Mouse (Mus musculus) CH12.LX (cell line): ENCODE measurements around the gene S100b.

Source experiments
- CHD2 ChIP-seq: IDR thresholded peaks from 2 replicates; pipeline ENCODE4 v1.6.1; 2011; ENCODE audit warnings: low read length, improper control_type of control experiment
- CTCF ChIP-seq, 2 experiments: IDR thresholded peaks in 1 of 2; conservative IDR thresholded peaks in 1 of 2; 2 replicates each; pipeline ENCODE4 v1.5.1; 2011 to 2012; ENCODE audit warnings: low read depth in 2 of 2, low read length in 2 of 2, improper control_type of control experiment in 1 of 2, inconsistent platforms in 1 of 2, mild to moderate bottlenecking in 1 of 2, moderate library complexity in 1 of 2
- EP300 ChIP-seq: IDR thresholded peaks from 2 replicates; pipeline ENCODE4 v1.6.1; 2011; ENCODE audit warnings: low read length, improper control_type of control experiment
- MAX ChIP-seq: IDR thresholded peaks from 2 replicates; pipeline ENCODE4 v1.6.1; 2011; ENCODE audit warnings: low read length, improper control_type of control experiment
- MYC ChIP-seq: IDR thresholded peaks from 2 replicates; pipeline ENCODE4 v1.6.1; 2011; ENCODE audit warnings: low read depth, mild to moderate bottlenecking, improper control_type of control experiment, low read length
- POLR2A ChIP-seq: IDR thresholded peaks from 2 replicates; pipeline ENCODE4 v1.6.1; 2011; ENCODE audit warnings: low read depth, mild to moderate bottlenecking, improper control_type of control experiment, low read length
- UBTF ChIP-seq: IDR thresholded peaks from 2 replicates; pipeline ENCODE4 v1.6.1; 2012; ENCODE audit warnings: low read depth, mild to moderate bottlenecking, inconsistent platforms, low read length, improper control_type of control experiment, moderate library complexity
- ZC3H11A ChIP-seq: IDR thresholded peaks from 2 replicates; pipeline ENCODE4 v1.6.1; 2012; ENCODE audit warnings: low read depth, mild to moderate bottlenecking, inconsistent platforms, low read length, improper control_type of control experiment

- TF ChIP-seq EP300 (no peak), MAX (no peak), MYC (no peak), POLR2A (no peak), UBTF (no peak), CHD2 (no peak), CTCF (conservative IDR thresholded peaks at IDR 0.05 in 1 of 2, IDR thresholded peaks at IDR 0.05 in 1 of 2; ENCODE audit: low read depth in 2 of 2, low read length in 2 of 2) (no peak), ZC3H11A (no peak)
These were observed 39.5 kb upstream of the S100b start for GRCm38 (mm10) chr10:76214161-76214560.
